Mouse (Mus musculus): ENCODE data around the gene Mettl8. TPM values are rescaled to one million over a fixed set of nuclear protein-coding genes. Genes with fewer than 3 reads are reported as not detected.

Mettl8 gene
- polyA plus RNA-seq, 1 experiment: 6.6 TPM

DNA sequence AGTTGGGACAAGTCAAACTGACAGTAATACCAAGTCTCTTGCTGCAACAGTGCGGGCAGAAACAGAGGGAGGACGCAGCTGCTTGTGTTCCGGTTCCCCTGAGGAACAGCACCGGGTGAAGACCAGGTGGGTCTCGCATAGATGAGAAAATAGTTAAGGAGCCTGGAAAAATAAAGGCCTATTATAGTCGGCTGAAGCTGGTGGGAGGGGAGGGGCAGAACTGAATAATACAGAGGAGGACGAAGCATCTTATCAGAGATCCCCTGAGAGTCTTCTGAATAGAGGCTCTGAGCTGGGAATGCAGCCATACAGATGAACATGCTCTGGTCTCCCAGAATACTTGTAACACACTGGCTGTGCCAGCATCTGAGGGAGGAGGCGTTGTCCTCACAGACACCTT, 21.4 kb downstream of the Mettl8 start:
- no peak for TF ChIP-seq POLR2A (IDR thresholded peaks at IDR 0.05; ENCODE audit: low read depth, low read length)
- TF ChIP-seq CTCF (conservative IDR thresholded peaks at IDR 0.05; ENCODE audit: insufficient read depth, insufficient read length, low read depth, low read length): no peak
- Histone ChIP-seq H3K4me3 (ENCODE audit: insufficient read depth, low read depth, low read length) (no peak overlapping the region), H3K27me3 (replicated peaks; ENCODE audit: control insufficient read depth, insufficient read depth, low read length) (no peaks in the 10 kb centered on the region), H3K27ac (ENCODE audit: insufficient read depth, low read depth, low read length) (no peak overlapping the region), H3K4me1 (ENCODE audit: control insufficient read depth, insufficient read depth, low read length) (peaks cover 3% of the 10 kb centered on the region; the same call in 1 of the 2 replicates), H3K36me3 (ENCODE audit: control insufficient read depth, insufficient read depth, low read length) (no peaks in the 10 kb centered on the region)
- WGBS: 88% methylated on average over 8 of the region's 8 CpGs
- no peak for DNase-seq

GRCm38 (mm10) chr2:71033014-71033413, 22.4 kb downstream of the Mettl8 start:
- no peak for TF ChIP-seq CTCF (conservative IDR thresholded peaks at IDR 0.05; ENCODE audit: insufficient read depth, insufficient read length, low read depth, low read length)
- TF ChIP-seq POLR2A (IDR thresholded peaks at IDR 0.05; ENCODE audit: low read depth, low read length): no peak
- Histone ChIP-seq H3K4me3 (ENCODE audit: insufficient read depth, low read depth, low read length) (no peak overlapping the region), H3K36me3 (ENCODE audit: control insufficient read depth, insufficient read depth, low read length) (no peaks in the 10 kb centered on the region), H3K27me3 (replicated peaks; ENCODE audit: control insufficient read depth, insufficient read depth, low read length) (no peaks in the 10 kb centered on the region), H3K27ac (ENCODE audit: insufficient read depth, low read depth, low read length) (no peak overlapping the region), H3K4me1 (ENCODE audit: control insufficient read depth, insufficient read depth, low read length) (peaks cover 3% of the 10 kb centered on the region; the same call in 1 of the 2 replicates)
- WGBS: 91% methylated on average over 4 of the region's 4 CpGs
- no peak for DNase-seq

- H3K4me3 ChIP-seq (ENCODE audit: insufficient read depth, low read depth, low read length): no peak overlapping the region
- H3K27me3 ChIP-seq (replicated peaks; ENCODE audit: control insufficient read depth, insufficient read depth, low read length): no peaks in the 10 kb centered on the region
- WGBS: 84% methylated on average over 18 of the region's 18 CpGs
- peaks cover 3% of the 10 kb centered on the region; the same call in 1 of the 2 replicates for H3K4me1 ChIP-seq (ENCODE audit: control insufficient read depth, insufficient read depth, low read length)
- no peak overlapping the region for H3K27ac ChIP-seq (ENCODE audit: insufficient read depth, low read depth, low read length)
- H3K36me3 ChIP-seq (ENCODE audit: control insufficient read depth, insufficient read depth, low read length): no peaks in the 10 kb centered on the region
- DNase-seq: no peak
- TF ChIP-seq POLR2A (IDR thresholded peaks at IDR 0.05; ENCODE audit: low read depth, low read length): no peak
These were observed 23.2 kb downstream of the Mettl8 start for GRCm38 (mm10) chr2:71031973-71032794.

- peak; percentile 24 for DNase-seq
- no peak for TF ChIP-seq POLR2A (IDR thresholded peaks at IDR 0.05; ENCODE audit: low read depth, low read length)
- TF ChIP-seq CTCF (conservative IDR thresholded peaks at IDR 0.05; ENCODE audit: insufficient read depth, insufficient read length, low read depth, low read length): no peak
- Histone ChIP-seq H3K36me3 (ENCODE audit: control insufficient read depth, insufficient read depth, low read length) (no peaks in the 10 kb centered on the region), H3K27ac (ENCODE audit: insufficient read depth, low read depth, low read length) (no peak overlapping the region), H3K27me3 (replicated peaks; ENCODE audit: control insufficient read depth, insufficient read depth, low read length) (no peaks in the 10 kb centered on the region), H3K4me1 (ENCODE audit: control insufficient read depth, insufficient read depth, low read length) (peaks cover 6% of the 10 kb centered on the region; the same call in 1 of the 2 replicates), H3K4me3 (ENCODE audit: insufficient read depth, low read depth, low read length) (no peak overlapping the region)
- 78% methylated on average over 2 of the region's 2 CpGs for WGBS
These were observed 24.7 kb downstream of the Mettl8 start for GRCm38 (mm10) chr2:71030663-71031062.

GRCm38 (mm10) chr2:71027631-71028030, 27.8 kb downstream of the Mettl8 start:
- Histone ChIP-seq H3K27ac (ENCODE audit: insufficient read depth, low read depth, low read length) (no peak overlapping the region), H3K4me3 (ENCODE audit: insufficient read depth, low read depth, low read length) (no peak overlapping the region), H3K27me3 (replicated peaks; ENCODE audit: control insufficient read depth, insufficient read depth, low read length) (no peaks in the 10 kb centered on the region), H3K36me3 (ENCODE audit: control insufficient read depth, insufficient read depth, low read length) (no peaks in the 10 kb centered on the region), H3K4me1 (ENCODE audit: control insufficient read depth, insufficient read depth, low read length) (peaks cover 9% of the 10 kb centered on the region; the same call in 1 of the 2 replicates)
- no peak for DNase-seq
- no peak for TF ChIP-seq CTCF (conservative IDR thresholded peaks at IDR 0.05; ENCODE audit: insufficient read depth, insufficient read length, low read depth, low read length)
- no peak for TF ChIP-seq POLR2A (IDR thresholded peaks at IDR 0.05; ENCODE audit: low read depth, low read length)
- WGBS: over 99% methylated on average over 9 of the region's 9 CpGs

DNA sequence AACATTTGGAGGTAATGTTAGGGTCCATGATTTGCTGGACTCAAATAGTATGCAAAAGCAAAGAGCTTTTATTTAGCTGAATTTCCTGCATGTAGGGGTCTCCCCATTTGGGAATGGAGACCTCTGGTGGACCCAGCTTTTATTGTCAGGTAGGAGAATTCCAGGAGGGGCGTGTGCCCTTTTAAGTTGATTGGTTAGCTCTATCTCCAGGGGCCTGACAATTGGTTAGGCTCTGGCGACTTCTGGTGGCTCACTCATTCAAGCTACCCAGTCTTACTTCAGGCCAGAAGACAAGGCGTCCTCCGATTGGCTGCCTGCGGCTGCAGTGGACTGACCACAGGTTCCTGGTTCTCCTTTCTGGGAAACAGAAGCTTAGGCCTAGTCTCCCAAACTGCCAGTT, 28.6 kb downstream of the Mettl8 start:
- no peak overlapping the region for H3K4me3 ChIP-seq (ENCODE audit: insufficient read depth, low read depth, low read length)
- TF ChIP-seq CTCF (conservative IDR thresholded peaks at IDR 0.05; ENCODE audit: insufficient read depth, insufficient read length, low read depth, low read length): no peak
- TF ChIP-seq POLR2A (IDR thresholded peaks at IDR 0.05; ENCODE audit: low read depth, low read length): no peak
- H3K27ac ChIP-seq (ENCODE audit: insufficient read depth, low read depth, low read length): 0 out of 2 replicates have a peak overlapping the region, but pooled peaks have one; percentile 0
- peaks cover 9% of the 10 kb centered on the region; the same call in 1 of the 2 replicates for H3K4me1 ChIP-seq (ENCODE audit: control insufficient read depth, insufficient read depth, low read length)
- WGBS: 62% methylated on average over 5 of the region's 5 CpGs
- H3K27me3 ChIP-seq (replicated peaks; ENCODE audit: control insufficient read depth, insufficient read depth, low read length): no peaks in the 10 kb centered on the region
- H3K36me3 ChIP-seq (ENCODE audit: control insufficient read depth, insufficient read depth, low read length): no peaks in the 10 kb centered on the region
- peak; percentile 54 for DNase-seq

GRCm38 (mm10) chr2:71025576-71026315, 29.6 kb downstream of the Mettl8 start:
- Histone ChIP-seq H3K27me3 (replicated peaks; ENCODE audit: control insufficient read depth, insufficient read depth, low read length) (no peaks in the 10 kb centered on the region), H3K4me1 (ENCODE audit: control insufficient read depth, insufficient read depth, low read length) (peaks cover 9% of the 10 kb centered on the region; the same call in 1 of the 2 replicates), H3K27ac (ENCODE audit: insufficient read depth, low read depth, low read length) (peak overlapping the region; percentile 83), H3K4me3 (ENCODE audit: insufficient read depth, low read depth, low read length) (no peak overlapping the region), H3K36me3 (ENCODE audit: control insufficient read depth, insufficient read depth, low read length) (no peaks in the 10 kb centered on the region)
- whole genome bisulfite sequencing: 31% methylated on average over 12 of the region's 12 CpGs
- TF ChIP-seq CTCF (conservative IDR thresholded peaks at IDR 0.05; ENCODE audit: insufficient read depth, insufficient read length, low read depth, low read length) (no peak), POLR2A (IDR thresholded peaks at IDR 0.05; ENCODE audit: low read depth, low read length) (no peak)
- peak; percentile 88 for DNase-seq

Measured in kidney, adult 2 months (tissue).